Mouse (Mus musculus) CH12.LX (cell line): Measurements from ENCODE around the gene Emc8.

ENCODE experiments used
- CTCF ChIP-seq, 2 experiments: IDR thresholded peaks in 1 of 2; conservative IDR thresholded peaks in 1 of 2; 2 replicates each; pipeline ENCODE4 v1.5.1; 2011 to 2012; ENCODE audit warnings: low read depth in 2 of 2, low read length in 2 of 2, improper control_type of control experiment in 1 of 2, inconsistent platforms in 1 of 2, mild to moderate bottlenecking in 1 of 2, moderate library complexity in 1 of 2
- MAFK ChIP-seq: IDR thresholded peaks from 2 replicates; pipeline ENCODE4 v1.6.1; 2011; ENCODE audit warnings: low read length, improper control_type of control experiment; ENCODE audit not compliant: insufficient replicate concordance

DNA sequence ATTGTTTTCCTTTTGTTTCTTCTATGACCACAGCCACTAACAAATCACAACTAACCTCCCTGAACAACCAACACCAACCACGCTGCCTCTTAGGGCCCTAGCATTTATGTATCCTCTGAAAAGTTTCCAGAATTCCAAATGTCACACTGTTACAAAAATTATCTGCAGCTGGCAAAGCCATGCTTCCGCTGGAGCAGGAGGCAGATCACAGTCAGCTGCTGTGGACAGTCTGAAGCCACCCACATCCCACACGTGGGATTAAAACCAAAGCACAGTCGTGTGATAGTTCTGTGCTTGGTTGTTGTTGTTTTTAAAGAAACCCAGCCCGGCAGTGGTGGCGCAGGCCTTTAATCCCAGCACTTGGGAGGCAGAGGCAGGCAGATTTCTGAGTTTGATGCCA lies 30.7 kb upstream of the Emc8 start:
- TF ChIP-seq MAFK (no peak), CTCF (conservative IDR thresholded peaks at IDR 0.05 in 1 of 2, IDR thresholded peaks at IDR 0.05 in 1 of 2; ENCODE audit: low read depth in 2 of 2, low read length in 2 of 2) (no peak)
